Mouse (Mus musculus): Measurements from ENCODE around the gene Gpatch4. TPM values are rescaled to one million over a fixed set of nuclear protein-coding genes. Genes with fewer than 3 reads are reported as not detected.

Gene Gpatch4
- polyA plus RNA-seq, 1 experiment, result 26.4 TPM

- no peak overlapping the region for H3K4me3 ChIP-seq (ENCODE audit: insufficient read depth, poor library complexity, severe bottlenecking)
- no peak overlapping the region for H3ac ChIP-seq (ENCODE audit: control insufficient read depth, insufficient read length, low read depth)
- peaks cover 24% of the 10 kb centered on the region for H3K27me3 ChIP-seq (ENCODE audit: control insufficient read depth, insufficient read depth, insufficient read length)
- no peaks in the 10 kb centered on the region for H3K79me3 ChIP-seq (ENCODE audit: low read depth)
- no peaks in the 10 kb centered on the region for H3K36me3 ChIP-seq (ENCODE audit: control insufficient read depth, insufficient read depth)
- TF ChIP-seq FOSL1 (IDR thresholded peaks at IDR 0.05; ENCODE audit: insufficient read depth, low read length, poor library complexity, severe bottlenecking), result no peak
- no peak for TF ChIP-seq CEBPB (IDR thresholded peaks at IDR 0.05; ENCODE audit: low read depth)
- no peak for TF ChIP-seq MYOD1 (IDR thresholded peaks at IDR 0.05; ENCODE audit: control insufficient read depth, insufficient read length, low read depth)
- no peak for TF ChIP-seq USF1 (IDR thresholded peaks at IDR 0.05; ENCODE audit: low read depth)
- TF ChIP-seq MYOG (IDR thresholded peaks at IDR 0.05; ENCODE audit: control insufficient read depth, extremely low read depth, insufficient read length), result no peak
- no peak for TF ChIP-seq CTCF (IDR thresholded peaks at IDR 0.05; ENCODE audit: control insufficient read depth, insufficient read depth, insufficient read length)
- TF ChIP-seq MAX (IDR thresholded peaks at IDR 0.05), result no peak
- no peaks in the 10 kb centered on the region for H3K79me2 ChIP-seq (ENCODE audit: control insufficient read depth, insufficient read depth)
Measured at GRCm38 (mm10) chr3:88074766-88075165, 31.9 kb downstream of the Gpatch4 start.

DNA sequence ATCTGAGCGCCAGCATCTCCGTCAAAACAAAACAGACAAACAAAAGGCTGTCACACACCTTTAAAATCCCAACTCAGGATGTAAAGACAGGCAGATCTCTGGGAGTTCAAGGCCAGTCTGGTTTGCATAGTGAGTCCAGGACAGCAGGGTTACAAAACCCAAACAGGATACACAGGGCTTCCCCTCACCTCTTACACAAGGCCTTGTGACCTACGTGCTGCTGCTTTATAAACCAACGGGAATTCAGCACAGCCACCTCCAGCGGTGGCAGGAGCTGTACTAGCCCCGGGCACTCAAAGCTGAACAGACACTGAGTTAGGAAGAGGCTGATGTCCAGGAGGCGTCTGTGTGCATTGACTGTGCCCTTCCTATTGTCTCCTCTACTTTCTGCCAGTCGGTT, 34.5 kb downstream of the Gpatch4 start:
- H3K27me3 ChIP-seq (ENCODE audit: control insufficient read depth, insufficient read depth, insufficient read length), result peaks cover 24% of the 10 kb centered on the region
- no peak for TF ChIP-seq USF1 (IDR thresholded peaks at IDR 0.05; ENCODE audit: low read depth)
- no peak for TF ChIP-seq MAX (IDR thresholded peaks at IDR 0.05)
- no peak for TF ChIP-seq CEBPB (IDR thresholded peaks at IDR 0.05; ENCODE audit: low read depth)
- no peak for TF ChIP-seq MYOG (IDR thresholded peaks at IDR 0.05; ENCODE audit: control insufficient read depth, extremely low read depth, insufficient read length)
- TF ChIP-seq FOSL1 (IDR thresholded peaks at IDR 0.05; ENCODE audit: insufficient read depth, low read length, poor library complexity, severe bottlenecking), result no peak
- TF ChIP-seq CTCF (IDR thresholded peaks at IDR 0.05; ENCODE audit: control insufficient read depth, insufficient read depth, insufficient read length), result no peak
- TF ChIP-seq MYOD1 (IDR thresholded peaks at IDR 0.05; ENCODE audit: control insufficient read depth, insufficient read length, low read depth), result no peak
- no peak overlapping the region for H3ac ChIP-seq (ENCODE audit: control insufficient read depth, insufficient read length, low read depth)
- H3K36me3 ChIP-seq (ENCODE audit: control insufficient read depth, insufficient read depth), result no peaks in the 10 kb centered on the region
- H3K79me3 ChIP-seq (ENCODE audit: low read depth), result peaks cover 2% of the 10 kb centered on the region
- no peak overlapping the region for H3K4me3 ChIP-seq (ENCODE audit: insufficient read depth, poor library complexity, severe bottlenecking)
- H3K79me2 ChIP-seq (ENCODE audit: control insufficient read depth, insufficient read depth), result peaks cover 5% of the 10 kb centered on the region

DNA sequence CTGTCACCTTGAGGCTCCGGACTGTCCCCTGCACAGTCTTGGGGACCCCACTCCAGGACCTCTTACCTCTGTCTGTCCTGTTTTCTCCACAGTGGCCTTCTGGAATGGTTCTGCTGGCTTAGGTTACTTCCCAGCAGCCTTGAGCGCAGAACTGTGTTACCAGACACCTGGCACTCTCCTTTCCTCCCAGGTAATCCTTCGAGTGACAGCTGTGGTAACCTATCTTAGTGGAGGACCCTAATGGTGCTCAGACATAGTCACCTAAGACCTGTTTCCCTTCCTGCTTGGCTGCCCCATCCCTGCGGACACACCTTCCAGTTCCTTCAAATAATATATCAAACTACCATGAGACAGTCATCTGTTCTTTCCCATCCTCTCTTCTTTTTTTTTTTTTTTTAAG, 35.3 kb downstream of the Gpatch4 start, which contains the start of gene Ttc24:
Gene Ttc24 (minus strand): TSS at position 101 of the 400 bp plus-strand sequence.
- Histone ChIP-seq H3K4me3 (ENCODE audit: insufficient read depth, poor library complexity, severe bottlenecking) (no peak within 1 kb of the TSS), H3K79me3 (ENCODE audit: low read depth) (peaks cover 5% of the 10 kb centered on the region), H3K79me2 (ENCODE audit: control insufficient read depth, insufficient read depth) (peaks cover 12% of the 10 kb centered on the region), H3ac (ENCODE audit: control insufficient read depth, insufficient read length, low read depth) (no peak within 1 kb of the TSS), H3K27me3 (ENCODE audit: control insufficient read depth, insufficient read depth, insufficient read length) (peaks cover 18% of the 10 kb centered on the region), H3K36me3 (ENCODE audit: control insufficient read depth, insufficient read depth) (no peaks in the 10 kb centered on the region)
- TF ChIP-seq MYOD1 (IDR thresholded peaks at IDR 0.05; ENCODE audit: control insufficient read depth, insufficient read length, low read depth), result no peak
- TF ChIP-seq CTCF (IDR thresholded peaks at IDR 0.05; ENCODE audit: control insufficient read depth, insufficient read depth, insufficient read length), result no peak
- no peak for TF ChIP-seq MYOG (IDR thresholded peaks at IDR 0.05; ENCODE audit: control insufficient read depth, extremely low read depth, insufficient read length)
- TF ChIP-seq USF1 (IDR thresholded peaks at IDR 0.05; ENCODE audit: low read depth), result no peak
- no peak for TF ChIP-seq MAX (IDR thresholded peaks at IDR 0.05)
- no peak for TF ChIP-seq CEBPB (IDR thresholded peaks at IDR 0.05; ENCODE audit: low read depth)
- no peak for TF ChIP-seq FOSL1 (IDR thresholded peaks at IDR 0.05; ENCODE audit: insufficient read depth, low read length, poor library complexity, severe bottlenecking)

- Histone ChIP-seq H3K4me3 (ENCODE audit: insufficient read depth, poor library complexity, severe bottlenecking) (peak within 1 kb of the TSS; percentile 86), H3K79me2 (ENCODE audit: control insufficient read depth, insufficient read depth) (peaks cover 23% of the 10 kb centered on the region), H3K79me3 (ENCODE audit: low read depth) (peaks cover 10% of the 10 kb centered on the region), H3K36me3 (ENCODE audit: control insufficient read depth, insufficient read depth) (peaks cover 7% of the 10 kb centered on the region), H3K27me3 (ENCODE audit: control insufficient read depth, insufficient read depth, insufficient read length) (no peaks in the 10 kb centered on the region), H3ac (ENCODE audit: control insufficient read depth, insufficient read length, low read depth) (peak within 1 kb of the TSS; percentile 91)
- TF ChIP-seq CEBPB (IDR thresholded peaks at IDR 0.05; ENCODE audit: low read depth) (no peak), USF1 (IDR thresholded peaks at IDR 0.05; ENCODE audit: low read depth) (no peak), MYOD1 (IDR thresholded peaks at IDR 0.05; ENCODE audit: control insufficient read depth, insufficient read length, low read depth) (no peak), FOSL1 (IDR thresholded peaks at IDR 0.05; ENCODE audit: insufficient read depth, low read length, poor library complexity, severe bottlenecking) (no peak), MYOG (IDR thresholded peaks at IDR 0.05; ENCODE audit: control insufficient read depth, extremely low read depth, insufficient read length) (no peak), CTCF (IDR thresholded peaks at IDR 0.05; ENCODE audit: control insufficient read depth, insufficient read depth, insufficient read length) (no peak), MAX (IDR thresholded peaks at IDR 0.05) (peak; percentile 23)
Measured at GRCm38 (mm10) chr3:88081345-88082223, 38.7 kb downstream of the Gpatch4 start, which contains the start of gene Iqgap3. Gene Iqgap3 (plus strand): TSS chr3:88081971.

- no peak for TF ChIP-seq MYOG (IDR thresholded peaks at IDR 0.05; ENCODE audit: control insufficient read depth, extremely low read depth, insufficient read length)
- no peak for TF ChIP-seq MYOD1 (IDR thresholded peaks at IDR 0.05; ENCODE audit: control insufficient read depth, insufficient read length, low read depth)
- TF ChIP-seq FOSL1 (IDR thresholded peaks at IDR 0.05; ENCODE audit: insufficient read depth, low read length, poor library complexity, severe bottlenecking), result no peak
- TF ChIP-seq CTCF (IDR thresholded peaks at IDR 0.05; ENCODE audit: control insufficient read depth, insufficient read depth, insufficient read length), result no peak
- no peak for TF ChIP-seq MAX (IDR thresholded peaks at IDR 0.05)
- H3K79me3 ChIP-seq (ENCODE audit: low read depth), result peaks cover 10% of the 10 kb centered on the region
- H3K27me3 ChIP-seq (ENCODE audit: control insufficient read depth, insufficient read depth, insufficient read length), result no peaks in the 10 kb centered on the region
- H3K4me3 ChIP-seq (ENCODE audit: insufficient read depth, poor library complexity, severe bottlenecking), result peak overlapping the region; percentile 86
- H3K36me3 ChIP-seq (ENCODE audit: control insufficient read depth, insufficient read depth), result peaks cover 8% of the 10 kb centered on the region
- H3ac ChIP-seq (ENCODE audit: control insufficient read depth, insufficient read length, low read depth), result peak overlapping the region; percentile 91
- H3K79me2 ChIP-seq (ENCODE audit: control insufficient read depth, insufficient read depth), result peaks cover 23% of the 10 kb centered on the region
Measured at GRCm38 (mm10) chr3:88082224-88082618, 39.3 kb downstream of the Gpatch4 start.

Measured in C2C12 (cell line).